Mouse (Mus musculus) spleen, adult 12 weeks (tissue): ENCODE results near the gene Cacna2d3.

Experiments used
- DNase-seq: peaks from one replicate; pipeline ENCODE4 v3.0.0; 2022; ENCODE audit warnings: low spot score

Gene Cacna2d3

GRCm38 (mm10) chr14:29260621-29261020 is 461.0 kb downstream of the Cacna2d3 start:
- DNase-seq, result no peak

GRCm38 (mm10) chr14:29243516-29243915 is 478.1 kb downstream of the Cacna2d3 start:
- no peak for DNase-seq

- no peak for DNase-seq
Observed at GRCm38 (mm10) chr14:29238446-29238845, 483.2 kb downstream of the Cacna2d3 start.

- DNase-seq, result no peak
Observed at GRCm38 (mm10) chr14:29228976-29229716, 492.5 kb downstream of the Cacna2d3 start.

- DNase-seq, result no peak
Observed at GRCm38 (mm10) chr14:29228471-29228870, 493.2 kb downstream of the Cacna2d3 start.

GRCm38 (mm10) chr14:29227959-29228358 is 493.7 kb downstream of the Cacna2d3 start:
- DNase-seq, result no peak

GRCm38 (mm10) chr14:29225754-29226365 is 495.8 kb downstream of the Cacna2d3 start:
- DNase-seq, result no peak

- DNase-seq, result no peak
Observed at GRCm38 (mm10) chr14:29223012-29223411, 498.7 kb downstream of the Cacna2d3 start.

GRCm38 (mm10) chr14:29222191-29222882 is 499.3 kb downstream of the Cacna2d3 start:
- DNase-seq, result no peak

GRCm38 (mm10) chr14:29216106-29216505 is 505.6 kb downstream of the Cacna2d3 start:
- DNase-seq, result no peak

GRCm38 (mm10) chr14:29204967-29205268 is 516.7 kb downstream of the Cacna2d3 start:
- no peak for DNase-seq

- no peak for DNase-seq
Observed at GRCm38 (mm10) chr14:29204236-29204966, 517.3 kb downstream of the Cacna2d3 start.

- no peak for DNase-seq
Observed at GRCm38 (mm10) chr14:29196171-29196570, 525.5 kb downstream of the Cacna2d3 start.

GRCm38 (mm10) chr14:29191426-29191825 is 530.2 kb downstream of the Cacna2d3 start:
- DNase-seq, result no peak

- DNase-seq, result no peak
Observed at GRCm38 (mm10) chr14:29183730-29184129, 537.9 kb downstream of the Cacna2d3 start.

- DNase-seq, result no peak
Observed at GRCm38 (mm10) chr14:29179397-29179888, 542.2 kb downstream of the Cacna2d3 start.

GRCm38 (mm10) chr14:29178695-29179396 is 542.8 kb downstream of the Cacna2d3 start:
- DNase-seq, result no peak

GRCm38 (mm10) chr14:29174762-29175161 is 546.9 kb downstream of the Cacna2d3 start:
- no peak for DNase-seq

GRCm38 (mm10) chr14:29172207-29172606 is 549.5 kb downstream of the Cacna2d3 start:
- no peak for DNase-seq

GRCm38 (mm10) chr14:29164653-29165030 is 557.0 kb downstream of the Cacna2d3 start:
- DNase-seq, result no peak

GRCm38 (mm10) chr14:29163998-29164652 is 557.5 kb downstream of the Cacna2d3 start:
- no peak for DNase-seq
